Mouse (Mus musculus) G1E-ER4 (cell line): ENCODE results near the gene Zfp949. TPM values are rescaled to one million over a fixed set of nuclear protein-coding genes. Genes with fewer than 3 reads are reported as not detected.
"Not testable (repeated sequence)": the region's sequence is repeated elsewhere in the genome, so short reads cannot be mapped to it uniquely, and the experiment has no call there.

Experiments
- GATA1 ChIP-seq: IDR thresholded peaks from one replicate; pipeline ENCODE4 v1.8.0; 2012; ENCODE audit warnings: low read length, inconsistent platforms
- polyA plus RNA-seq: library from polyadenylated mRNA; stranded (reverse); fragments of >175 nt; gene quantifications from 2 replicates; pipeline ENCODE4 v1.2.3, GENCODE M21; 2012

Zfp949 gene
- polyA plus RNA-seq, 1 experiment: 0.62 TPM

DNA sequence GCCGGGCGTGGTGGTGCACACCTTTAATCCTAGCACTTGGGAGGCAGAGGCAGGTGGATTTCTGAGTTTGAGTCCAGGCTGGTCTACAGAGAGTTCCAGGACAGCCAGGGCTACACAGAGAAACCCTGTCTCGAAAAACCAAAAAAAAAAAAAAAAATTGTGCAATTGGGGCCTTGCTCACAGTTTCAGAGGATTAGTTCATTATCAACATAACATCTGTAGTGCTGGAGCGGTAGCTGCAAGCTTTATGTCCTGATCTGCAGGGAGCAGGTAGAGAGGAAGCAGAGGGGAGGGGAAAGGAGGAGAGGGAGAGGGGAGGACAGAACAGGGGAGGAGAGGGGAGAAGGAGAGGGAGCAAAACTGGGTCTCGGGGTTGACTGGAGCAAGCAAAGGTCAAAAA is 19.1 kb upstream of the Zfp949 start:
- TF ChIP-seq GATA1: no peak

DNA sequence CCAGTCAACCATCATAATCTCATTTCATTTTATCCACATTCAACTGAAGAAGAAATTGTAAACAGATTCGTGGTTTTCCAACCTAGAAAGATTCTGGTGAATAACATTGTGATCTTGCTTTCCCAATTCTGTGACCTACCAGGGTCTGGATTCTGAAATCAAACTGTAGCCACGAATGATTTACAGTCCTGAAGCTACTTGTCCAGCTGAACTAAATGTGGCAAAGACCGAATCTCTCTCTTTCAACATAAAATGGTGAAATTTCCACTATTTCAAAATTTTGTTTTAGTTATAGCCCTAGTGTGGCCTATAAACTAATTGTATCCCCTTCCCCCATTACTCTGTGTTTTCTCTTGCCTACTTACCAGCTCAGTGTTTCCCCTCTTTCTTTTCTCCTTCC is 18.2 kb upstream of the Zfp949 start:
- TF ChIP-seq GATA1: no peak

DNA sequence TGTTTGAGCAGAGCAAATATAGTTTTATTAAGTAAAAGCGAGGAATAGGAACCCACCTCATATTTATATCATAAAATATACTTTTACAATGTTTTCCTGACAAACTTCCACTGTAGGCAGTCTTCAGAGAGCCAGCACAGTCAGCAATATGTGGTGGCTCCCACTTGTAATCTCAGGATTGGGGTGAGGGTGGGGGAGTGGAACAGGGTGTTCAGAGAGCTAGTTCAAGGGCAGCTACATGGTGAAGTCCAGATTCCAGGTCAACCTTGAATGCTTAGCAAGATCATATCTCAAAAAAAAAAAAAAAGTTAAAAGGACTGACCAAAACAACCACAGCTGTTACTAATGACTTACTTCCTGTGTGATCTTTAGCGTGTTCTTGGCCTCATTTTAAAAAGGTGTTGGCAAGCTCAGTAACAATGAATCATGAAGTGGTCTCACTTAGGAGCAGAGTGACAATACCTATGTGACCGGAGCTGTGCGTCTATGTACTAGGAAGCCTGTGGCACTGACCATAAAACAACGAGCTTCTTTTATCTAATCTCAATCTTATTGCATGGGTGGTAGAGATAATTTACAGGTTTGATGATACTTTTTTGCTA is 17.7 kb upstream of the Zfp949 start:
- TF ChIP-seq GATA1: no peak

DNA sequence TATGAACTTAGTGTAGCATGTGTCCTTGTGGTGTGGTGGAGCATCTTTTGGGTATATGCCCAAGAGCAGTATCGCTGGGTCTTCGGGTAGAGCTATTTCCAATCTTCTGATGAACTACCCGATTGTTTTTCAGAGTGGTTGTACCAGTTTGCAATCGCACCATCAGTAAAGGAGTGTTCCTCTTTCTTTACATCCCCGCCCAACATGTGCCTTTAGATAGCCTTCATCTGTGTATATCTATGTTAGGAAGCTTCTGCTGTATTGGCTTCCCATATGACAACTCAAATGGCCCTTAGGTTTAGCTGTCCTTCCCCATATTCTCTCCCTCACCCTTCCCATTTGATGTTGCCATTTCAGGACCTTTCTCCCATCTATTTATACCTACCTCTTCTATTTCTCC is 13.7 kb upstream of the Zfp949 start:
- TF ChIP-seq GATA1: no peak

DNA sequence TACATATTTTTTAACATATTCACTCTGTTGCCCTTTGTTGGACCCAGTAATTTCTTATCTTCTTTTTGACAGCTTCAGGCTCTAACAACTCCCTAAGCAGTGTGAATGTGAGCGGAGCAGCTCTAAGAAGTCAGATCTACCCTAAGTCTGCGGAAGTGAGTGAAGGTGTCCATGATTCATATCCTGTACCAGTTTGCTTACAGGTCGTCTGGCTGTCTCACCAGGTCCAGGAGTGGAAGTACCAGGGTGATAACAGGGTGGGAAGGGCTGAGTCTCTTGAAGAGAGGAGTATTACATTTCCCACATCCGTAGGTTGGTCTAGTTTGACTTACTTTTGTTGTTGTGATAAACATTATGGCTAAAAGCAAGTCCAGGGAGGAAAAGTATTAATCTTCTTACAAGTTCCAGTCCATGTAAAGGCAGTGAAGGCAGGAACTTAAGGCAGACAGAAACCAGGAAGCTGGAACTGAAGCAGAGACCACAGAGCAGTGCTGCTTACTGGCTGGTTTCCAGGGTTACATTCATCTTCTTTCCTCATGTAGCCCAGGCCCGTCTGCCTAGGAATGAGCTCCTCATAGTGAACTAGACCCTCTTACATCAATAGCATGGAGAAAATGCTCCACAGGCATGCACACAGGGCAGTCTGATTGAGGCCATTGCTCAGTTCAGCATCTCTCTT is 8.1 kb upstream of the Zfp949 start:
- no peak for TF ChIP-seq GATA1

DNA sequence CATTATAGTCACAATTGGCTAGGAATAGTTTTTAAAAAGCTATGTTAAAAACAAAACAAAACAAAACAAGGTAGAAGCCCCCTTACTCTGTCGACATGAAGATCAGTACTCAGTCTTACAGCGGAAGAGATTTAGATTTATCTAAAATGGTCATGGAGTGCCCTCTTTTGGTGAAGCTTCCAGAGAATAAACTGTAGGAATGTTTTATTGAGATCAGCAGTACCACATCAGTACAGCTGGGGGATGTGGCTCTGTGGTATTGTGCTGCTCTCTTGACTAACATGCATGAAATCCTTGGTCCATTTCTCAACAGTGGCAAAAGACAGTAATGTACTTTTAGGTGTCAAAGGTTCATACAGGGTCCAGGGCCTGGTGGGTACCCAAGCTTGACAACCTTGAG is 5.0 kb upstream of the Zfp949 start:
- no peak for TF ChIP-seq GATA1

DNA sequence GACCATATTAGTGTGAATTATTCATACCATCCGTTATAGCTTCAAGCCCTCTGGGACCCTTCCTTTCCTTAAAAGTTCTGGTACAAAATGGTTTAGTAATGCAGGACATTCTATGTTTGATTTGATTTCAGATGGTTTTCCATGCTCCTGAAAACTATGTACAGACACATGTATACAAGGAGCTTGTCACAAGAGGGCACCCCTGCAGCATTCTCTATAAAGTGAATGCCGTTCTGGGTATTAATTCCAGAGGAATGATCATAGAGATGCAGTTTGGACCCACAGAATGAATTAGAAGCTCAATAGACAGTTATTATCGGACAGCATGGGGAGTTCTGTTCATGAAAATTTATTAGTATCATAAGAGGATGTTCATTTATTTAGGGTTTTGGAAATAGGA is 2.3 kb upstream of the Zfp949 start:
- no peak for TF ChIP-seq GATA1

DNA sequence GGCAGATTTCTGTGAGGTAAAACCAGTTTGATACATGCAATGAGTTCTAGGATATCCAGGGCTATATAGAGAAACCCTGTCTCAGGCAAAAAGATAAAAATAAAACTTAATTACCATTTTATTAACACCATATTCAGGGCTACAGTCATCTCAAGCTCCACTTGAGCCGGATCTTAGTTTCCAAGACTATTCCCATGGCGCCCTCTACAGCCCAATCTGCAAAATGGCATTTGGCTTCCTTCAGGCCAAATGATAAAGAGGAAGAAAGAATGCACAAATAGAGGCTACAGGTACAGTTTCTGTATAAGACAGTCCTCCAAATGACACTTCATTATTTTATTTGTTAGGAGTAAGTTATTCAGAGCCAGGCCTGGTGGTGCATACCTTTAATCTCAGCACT is 1.7 kb upstream of the Zfp949 start:
- no peak for TF ChIP-seq GATA1

DNA sequence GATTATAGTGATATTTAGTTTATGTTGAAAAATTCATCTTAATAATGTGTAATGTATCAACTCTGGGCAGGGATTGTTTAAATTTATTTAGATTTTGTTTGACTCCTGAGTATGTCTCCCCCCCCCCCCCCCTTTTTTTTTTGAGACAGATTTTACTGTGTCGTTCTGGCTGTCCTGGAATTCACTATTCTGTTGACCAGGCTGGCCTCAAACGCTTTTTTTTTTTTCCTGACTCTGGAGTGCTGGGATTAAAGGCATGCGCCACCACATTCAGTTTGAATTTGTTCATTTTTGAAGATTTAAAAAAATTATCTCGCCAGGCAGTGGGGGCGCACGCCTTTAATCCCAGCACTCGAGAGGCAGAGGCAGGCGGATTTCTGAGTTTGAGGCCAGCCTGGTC is 1.2 kb upstream of the Zfp949 start:
- no peak for TF ChIP-seq GATA1

DNA sequence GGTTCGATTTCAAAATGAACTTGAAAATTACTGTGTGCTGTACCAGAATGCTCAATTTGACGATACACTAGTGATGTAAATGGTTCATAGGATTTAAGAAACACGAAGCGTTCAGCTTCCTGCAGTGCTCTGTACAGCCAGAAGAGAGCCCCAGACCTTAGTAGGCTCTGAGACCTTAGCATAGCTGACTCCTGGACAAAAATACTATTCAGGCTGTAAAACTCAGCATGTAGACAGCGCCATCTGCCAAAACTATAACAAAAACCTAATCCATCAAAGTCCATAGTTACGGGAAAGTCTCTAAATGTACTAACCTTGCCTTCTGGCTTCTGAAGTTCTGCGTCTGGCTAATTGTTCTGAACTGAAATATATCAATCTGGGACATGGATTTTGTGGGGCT is 550 bp upstream of the Zfp949 start:
- no peak for TF ChIP-seq GATA1

DNA sequence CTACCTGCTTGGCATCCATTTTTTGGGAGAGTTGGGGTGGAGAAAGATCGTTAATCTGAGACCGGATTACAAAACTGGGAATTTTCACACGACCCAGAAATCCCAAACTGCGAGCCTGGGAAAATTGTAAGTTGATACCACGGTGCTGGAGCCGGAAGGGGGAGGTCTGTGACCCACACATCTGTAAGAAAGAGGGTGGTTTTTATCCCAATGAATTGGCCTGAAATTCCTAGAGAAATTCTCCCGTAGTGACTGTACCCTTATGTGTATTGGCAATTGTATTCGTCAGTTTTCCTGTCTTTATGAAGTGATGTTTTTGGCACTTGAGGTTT is 760 bp downstream of the Zfp949 start:
- TF ChIP-seq GATA1: no peak

DNA sequence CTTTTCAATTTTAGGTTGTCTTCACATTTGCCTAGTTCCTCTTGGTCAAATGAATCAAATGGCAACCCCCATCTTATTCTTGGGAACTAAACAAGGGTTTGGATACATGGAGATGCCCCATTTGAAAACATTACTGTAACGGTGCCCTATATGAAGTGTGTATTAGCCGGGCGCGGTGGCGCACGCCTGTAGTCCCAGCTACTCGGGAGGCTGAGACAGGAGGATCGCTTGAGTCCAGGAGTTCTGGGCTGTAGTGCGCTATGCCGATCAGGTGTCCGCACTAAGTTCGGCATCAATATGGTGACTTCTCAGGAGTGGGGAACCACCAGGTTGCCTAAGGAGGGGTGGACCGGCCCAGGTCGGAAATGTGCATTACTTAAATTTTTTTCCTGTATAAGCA is 5.3 kb downstream of the Zfp949 start:
- TF ChIP-seq GATA1: no peak

DNA sequence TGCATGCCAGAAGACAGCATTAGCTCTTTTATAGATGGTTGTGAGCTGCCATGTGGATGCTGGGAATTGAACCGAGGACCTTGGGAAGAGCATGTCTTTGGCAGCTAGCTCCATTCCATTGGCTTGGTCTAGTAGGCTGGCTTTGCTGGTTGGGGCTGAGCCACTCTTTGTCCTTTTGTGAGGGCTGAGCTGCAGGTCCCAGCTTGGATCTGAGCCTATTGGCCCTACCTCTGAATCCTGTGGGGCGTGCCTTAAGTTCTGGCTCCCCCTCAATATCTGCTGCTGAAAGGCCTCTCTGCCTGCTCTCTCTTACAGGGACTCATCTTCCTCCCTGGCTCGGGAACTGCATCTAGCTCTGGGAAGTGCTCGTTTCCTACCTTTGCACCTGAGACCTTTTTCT is 10.3 kb downstream of the Zfp949 start:
- TF ChIP-seq GATA1: no peak

DNA sequence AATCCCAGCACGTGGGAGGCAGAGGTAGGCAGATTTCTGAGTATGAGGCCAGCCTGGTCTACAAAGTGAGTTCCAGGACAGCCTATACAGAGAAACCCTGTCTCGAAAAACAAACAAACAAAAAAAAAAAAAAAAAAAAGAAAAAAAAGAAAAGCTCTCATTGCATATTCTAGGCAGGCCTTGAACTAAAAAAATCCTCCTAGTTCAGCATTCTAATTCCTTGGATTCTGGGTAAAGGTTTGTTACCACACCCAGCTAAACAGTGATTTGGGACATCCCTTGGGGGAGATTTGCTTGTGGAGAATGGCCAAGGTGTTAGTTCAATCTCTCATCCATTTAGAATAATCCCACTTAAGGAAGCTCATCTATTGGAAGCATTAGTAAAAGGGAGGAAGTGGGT is 32.8 kb downstream of the Zfp949 start, which contains the start of gene Trim43a:
Gene Trim43a (plus strand): TSS at position 301 of the 400 bp plus-strand sequence.
- TF ChIP-seq GATA1: not testable (repeated sequence)

Other genes starting within 250 kb of the Zfp949 start
- not detected in 2 replicates for gene Nt5e, start 220.8 kb upstream of the Zfp949 start, polyA plus RNA-seq
- gene Snx14, start 109.1 kb upstream of the Zfp949 start, polyA plus RNA-seq: 7.6 and 11.3 TPM in 2 replicates
- gene Gm20537, start 91.4 kb upstream of the Zfp949 start, polyA plus RNA-seq: 40.5 and 73.6 TPM in 2 replicates
- gene Syncrip, start 65.4 kb upstream of the Zfp949 start, polyA plus RNA-seq: 139 and 191 TPM in 2 replicates
- gene Trim43a, start 32.9 kb downstream of the Zfp949 start, polyA plus RNA-seq: not detected in 2 replicates
- gene Mthfsl, start 172.3 kb downstream of the Zfp949 start, polyA plus RNA-seq: 2.3 and 2.8 TPM in 2 replicates
- gene Bcl2a1d, start 183.9 kb downstream of the Zfp949 start, polyA plus RNA-seq: not detected in 2 replicates